Mouse (Mus musculus) spleen, postnatal 14 days (tissue): ENCODE measurements around the gene Cphx3.
"Not testable (repeated sequence)": the region's sequence is repeated elsewhere in the genome, so short reads cannot be mapped to it uniquely, and the experiment has no call there.

ENCODE experiments used
- DNase-seq, 2 experiments: peaks; one replicate each; pipeline ENCODE4 v3.0.0; 2021 to 2022; ENCODE audit warnings: low spot score in 2 of 2

Cphx3 gene

GRCm38 (mm10) chr14:26081997-26082396 is at the start of gene Cphx3:
Gene Cphx3 (plus strand): TSS chr14:26082297.
- not testable (repeated sequence) for DNase-seq

- not testable (repeated sequence) for DNase-seq
Measured at GRCm38 (mm10) chr14:26034364-26034763, 47.7 kb upstream of the Cphx3 start.

- not testable (repeated sequence) for DNase-seq
Measured at GRCm38 (mm10) chr14:26035439-26035838, 46.7 kb upstream of the Cphx3 start.

GRCm38 (mm10) chr14:26042611-26043010 is 39.5 kb upstream of the Cphx3 start, which contains the start of gene Gm9780:
Gene Gm9780 (minus strand): TSS chr14:26042711.
- DNase-seq: not testable (repeated sequence)

GRCm38 (mm10) chr14:26045007-26045406 is 37.1 kb upstream of the Cphx3 start:
- not testable (repeated sequence) for DNase-seq

- DNase-seq: not testable (repeated sequence)
Measured at GRCm38 (mm10) chr14:26047026-26047425, 35.1 kb upstream of the Cphx3 start.

GRCm38 (mm10) chr14:26048767-26049166 is 33.3 kb upstream of the Cphx3 start:
- DNase-seq: not testable (repeated sequence)

- DNase-seq: not testable (repeated sequence)
Measured at GRCm38 (mm10) chr14:26058184-26058583, 23.9 kb upstream of the Cphx3 start.

GRCm38 (mm10) chr14:26059362-26059761 is 22.7 kb upstream of the Cphx3 start:
- not testable (repeated sequence) for DNase-seq

GRCm38 (mm10) chr14:26066574-26067324 is 15.3 kb upstream of the Cphx3 start:
- DNase-seq: not testable (repeated sequence)

GRCm38 (mm10) chr14:26067325-26067633 is 14.8 kb upstream of the Cphx3 start, which contains the start of gene Tmem254c:
Gene Tmem254c (minus strand): TSS chr14:26067355.
- not testable (repeated sequence) for DNase-seq

GRCm38 (mm10) chr14:26076620-26077390 is 5.3 kb upstream of the Cphx3 start:
- not testable (repeated sequence) for DNase-seq

GRCm38 (mm10) chr14:26081216-26081615 is 881 bp upstream of the Cphx3 start, which contains the start of gene Cphx2:
Gene Cphx2 (plus strand): TSS chr14:26081516.
- not testable (repeated sequence) for DNase-seq

- not testable (repeated sequence) for DNase-seq
Measured at GRCm38 (mm10) chr14:26097622-26098021, 15.5 kb downstream of the Cphx3 start.

GRCm38 (mm10) chr14:26118150-26118549 is 36.1 kb downstream of the Cphx3 start, which contains the start of gene Duxbl2:
Gene Duxbl2 (plus strand): TSS chr14:26118349.
- not testable (repeated sequence) for DNase-seq

GRCm38 (mm10) chr14:26118550-26119000 is 36.5 kb downstream of the Cphx3 start:
- DNase-seq: not testable (repeated sequence)

- not testable (repeated sequence) for DNase-seq
Measured at GRCm38 (mm10) chr14:26119095-26119494, 37.0 kb downstream of the Cphx3 start.

- DNase-seq: not testable (repeated sequence)
Measured at GRCm38 (mm10) chr14:26147095-26147494, 65.0 kb downstream of the Cphx3 start.

GRCm38 (mm10) chr14:26156032-26156431 is 73.9 kb downstream of the Cphx3 start:
- DNase-seq: not testable (repeated sequence)

- DNase-seq: not testable (repeated sequence)
Measured at GRCm38 (mm10) chr14:26161156-26161555, 79.1 kb downstream of the Cphx3 start.

GRCm38 (mm10) chr14:26162423-26162822 is 80.3 kb downstream of the Cphx3 start:
- not testable (repeated sequence) for DNase-seq

- not testable (repeated sequence) for DNase-seq
Measured at GRCm38 (mm10) chr14:26165266-26165665, 83.2 kb downstream of the Cphx3 start.
